Mouse (Mus musculus) hindbrain, embryonic 10.5 days (tissue): ENCODE measurements around the gene Armc12. TPM values are rescaled to one million over a fixed set of nuclear protein-coding genes. Genes with fewer than 3 reads are reported as not detected.

Experiments
- DNase-seq: peaks from one replicate; pipeline ENCODE4 v3.0.0-alpha.2; 2017; ENCODE audit warnings: low spot score
- H3K27ac ChIP-seq: fragments of 300-500 bp; sonication (generic); 2 replicates; pipeline ENCODE4 v1.5.1; 2016; ENCODE audit warnings: mild to moderate bottlenecking, moderate library complexity
- H3K27me3 ChIP-seq: fragments of 300-500 bp; sonication (generic); 2 replicates; pipeline ENCODE4 v1.6.1; 2016; ENCODE audit warnings: mild to moderate bottlenecking; ENCODE audit not compliant: poor library complexity, insufficient read depth, severe bottlenecking
- H3K36me3 ChIP-seq: fragments of 300-500 bp; sonication (generic); 2 replicates; pipeline ENCODE4 v1.6.1; 2016; ENCODE audit warnings: mild to moderate bottlenecking, moderate library complexity
- H3K4me1 ChIP-seq: fragments of 300-500 bp; sonication (generic); replicated peaks from 2 replicates; pipeline ENCODE4 v1.6.1; 2016; ENCODE audit warnings: mild to moderate bottlenecking
- H3K4me3 ChIP-seq: fragments of 300-500 bp; sonication (generic); 2 replicates; pipeline ENCODE4 v1.5.1; 2016; ENCODE audit warnings: mild to moderate bottlenecking, moderate library complexity
- H3K9me3 ChIP-seq: fragments of 300-500 bp; sonication (generic); 2 replicates; pipeline ENCODE4 v1.6.1; 2016; ENCODE audit warnings: mild to moderate bottlenecking, moderate library complexity
- whole genome bisulfite sequencing: fragments of 180-500 bp; shearing (Covaris S2); methylation state at CpG from one replicate; pipeline ENCODE4 v1.1.7; 2016; 5-methylcytosine and 5-hydroxymethylcytosine counted together
- polyA plus RNA-seq: library from polyadenylated mRNA; unstranded; fragments of >200 nt; fragmentation: Nextera tagmentation; extraction: Ambion mirVana; gene quantifications from 2 replicates; pipeline ENCODE4 v1.2.1, GENCODE M21; 2016

Gene Armc12
- polyA plus RNA-seq, 1 experiment from 2014 or later = not detected

DNA sequence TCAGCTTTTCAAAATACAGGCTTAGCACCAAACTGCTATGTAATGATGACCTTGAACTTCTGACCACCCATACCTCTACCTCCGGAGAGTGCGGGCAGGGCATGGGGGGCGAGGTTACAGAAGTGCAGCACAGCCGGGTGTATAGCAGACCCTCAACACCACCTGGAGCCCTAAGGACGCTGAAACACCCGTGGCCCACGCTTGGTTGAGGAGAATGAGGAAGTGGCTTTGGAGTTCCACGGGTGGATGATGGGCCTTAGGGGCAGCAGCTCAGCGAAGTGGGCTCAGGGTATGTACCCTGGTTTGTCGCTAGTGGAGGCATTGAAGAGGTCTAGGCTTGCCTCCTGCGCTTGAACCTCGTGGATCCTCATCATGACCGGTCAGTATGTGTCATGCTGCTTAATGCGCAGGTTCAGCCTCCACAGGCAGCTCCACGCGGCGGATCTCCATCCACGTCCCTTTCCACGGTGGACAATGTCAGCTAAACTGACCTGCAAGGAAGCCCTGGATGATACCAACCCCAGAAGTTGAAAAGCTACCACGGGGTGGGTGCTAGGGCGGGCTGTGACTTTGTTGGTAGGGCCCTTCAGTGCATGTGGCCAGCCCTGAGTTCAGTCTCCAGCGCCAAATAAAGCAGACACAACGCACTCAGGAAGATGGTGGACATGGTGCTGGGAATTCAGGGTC, 6.5 kb upstream of the Armc12 start:
- Histone ChIP-seq H3K4me1 (peaks cover 31% of the 10 kb centered on the region), H3K9me3 (no peaks in the 10 kb centered on the region), H3K4me3 (peak overlapping the region; percentile 79; the same call in 1 of the 2 replicates), H3K27me3 (peaks cover 51% of the 10 kb centered on the region), H3K36me3 (no peaks in the 10 kb centered on the region), H3K27ac (no peak overlapping the region)
- DNase-seq = no peak
- WGBS = 83% methylated on average over 23 of the region's 23 CpGs

DNA sequence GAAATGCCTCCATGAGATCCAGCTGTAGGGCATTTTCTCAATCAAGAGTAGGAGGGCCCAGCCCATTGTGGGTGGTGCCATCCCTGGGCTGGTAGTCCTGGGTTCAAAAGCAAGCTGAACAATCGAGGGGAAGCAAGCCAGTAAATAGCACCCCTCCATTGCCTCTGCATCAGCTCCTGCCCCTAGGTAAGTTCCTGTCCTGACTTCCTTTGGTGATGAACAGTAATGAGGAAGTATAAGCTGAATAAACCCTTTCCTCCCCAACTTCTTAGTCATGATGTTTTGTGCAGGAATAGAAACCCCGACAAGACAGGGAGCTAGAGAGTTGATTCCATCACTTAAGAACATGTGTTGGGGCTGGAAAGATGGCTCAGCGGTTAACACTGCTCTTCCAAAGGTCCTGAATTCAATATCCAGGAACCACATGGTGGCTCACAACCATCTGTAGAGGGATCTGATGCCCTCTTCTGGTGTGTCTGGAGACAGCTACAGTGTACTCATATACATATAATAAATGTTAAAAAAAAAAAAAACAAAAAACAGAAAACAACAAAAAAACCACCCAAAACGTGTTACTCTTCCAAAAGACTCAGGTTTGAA, 5.7 kb upstream of the Armc12 start:
- Histone ChIP-seq H3K36me3 (no peaks in the 10 kb centered on the region), H3K27me3 (peaks cover 45% of the 10 kb centered on the region), H3K4me1 (peaks cover 31% of the 10 kb centered on the region), H3K4me3 (no peak overlapping the region), H3K9me3 (no peaks in the 10 kb centered on the region), H3K27ac (no peak overlapping the region)
- DNase-seq = no peak
- WGBS = 76% methylated on average over 4 of the region's 4 CpGs

DNA sequence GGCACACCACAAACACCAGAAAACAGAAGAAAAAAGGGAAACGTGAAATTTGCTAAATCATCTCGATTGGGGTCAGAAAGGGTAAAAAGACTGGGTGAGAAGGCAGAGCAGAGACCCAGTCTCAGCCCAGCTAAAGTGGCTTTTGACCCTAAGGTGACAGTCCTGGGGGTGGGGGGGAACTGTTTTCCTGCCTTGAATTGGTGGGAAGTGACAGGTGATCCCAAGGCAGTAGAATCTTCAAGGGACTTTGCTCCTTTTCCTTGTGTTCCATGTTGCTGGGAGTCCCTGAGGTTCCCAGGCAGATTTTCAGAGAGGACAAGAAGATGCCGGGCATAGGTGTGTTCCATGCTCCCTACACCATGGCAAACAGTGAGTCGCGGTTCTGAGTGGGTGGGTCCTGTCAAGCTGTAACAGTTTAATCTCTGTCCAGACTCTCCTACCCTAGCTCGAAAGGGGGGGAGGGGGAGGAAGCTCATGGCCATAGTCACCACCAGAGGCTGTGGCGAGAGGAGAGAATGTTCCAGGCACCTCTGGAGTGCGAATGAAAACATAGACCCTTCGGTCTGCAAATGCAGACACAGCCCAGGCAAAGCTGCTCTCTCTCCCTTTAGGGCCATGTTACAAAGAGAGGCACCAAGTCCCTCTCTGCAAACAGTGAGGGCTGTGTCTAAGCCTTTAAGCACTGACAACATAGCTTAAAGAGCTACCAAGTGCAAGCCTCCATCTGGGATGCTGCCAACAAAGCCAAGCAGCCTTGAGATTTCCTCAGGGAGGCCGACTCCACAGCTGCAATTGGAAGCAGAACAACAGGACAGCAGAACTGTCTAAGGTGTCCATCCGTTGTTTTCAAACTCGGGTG, 3.2 kb upstream of the Armc12 start:
- H3K36me3 ChIP-seq = no peaks in the 10 kb centered on the region
- DNase-seq = no peak
- peaks cover 39% of the 10 kb centered on the region for H3K27me3 ChIP-seq
- 56% methylated on average over 12 of the region's 12 CpGs for WGBS
- no peaks in the 10 kb centered on the region for H3K9me3 ChIP-seq
- H3K4me3 ChIP-seq = no peak overlapping the region
- H3K27ac ChIP-seq = no peak overlapping the region
- peaks cover 37% of the 10 kb centered on the region for H3K4me1 ChIP-seq

DNA sequence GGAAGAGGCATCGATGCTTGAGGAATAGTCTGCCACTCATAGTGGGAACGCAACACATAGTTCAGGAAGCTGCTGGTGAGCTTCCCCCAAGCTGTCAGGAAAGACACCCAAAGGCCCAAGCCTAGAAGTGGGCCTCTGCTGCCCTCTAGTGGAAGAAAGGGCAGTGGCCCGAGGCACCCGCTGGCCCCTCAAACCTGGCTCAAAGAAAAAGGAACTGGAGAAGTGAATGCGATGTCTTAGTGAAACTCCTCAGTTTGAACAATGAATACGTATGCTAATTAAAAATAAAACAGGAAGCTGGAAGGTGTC, 2.6 kb upstream of the Armc12 start:
- Histone ChIP-seq H3K4me1 (peaks cover 31% of the 10 kb centered on the region), H3K36me3 (no peaks in the 10 kb centered on the region), H3K27ac (no peak overlapping the region), H3K27me3 (peaks cover 39% of the 10 kb centered on the region), H3K9me3 (no peaks in the 10 kb centered on the region), H3K4me3 (no peak overlapping the region)
- WGBS = 6% methylated on average over 6 of the region's 6 CpGs
- DNase-seq = peak; percentile 84

GRCm38 (mm10) chr17:28529116-28529515, 1.5 kb upstream of the Armc12 start:
- no peaks in the 10 kb centered on the region for H3K36me3 ChIP-seq
- H3K27ac ChIP-seq = no peak overlapping the region
- no peak overlapping the region for H3K4me3 ChIP-seq
- H3K4me1 ChIP-seq = peaks cover 20% of the 10 kb centered on the region
- peaks cover 28% of the 10 kb centered on the region for H3K27me3 ChIP-seq
- no peaks in the 10 kb centered on the region for H3K9me3 ChIP-seq
- DNase-seq = no peak
- 71% methylated on average over 4 of the region's 4 CpGs for WGBS

DNA sequence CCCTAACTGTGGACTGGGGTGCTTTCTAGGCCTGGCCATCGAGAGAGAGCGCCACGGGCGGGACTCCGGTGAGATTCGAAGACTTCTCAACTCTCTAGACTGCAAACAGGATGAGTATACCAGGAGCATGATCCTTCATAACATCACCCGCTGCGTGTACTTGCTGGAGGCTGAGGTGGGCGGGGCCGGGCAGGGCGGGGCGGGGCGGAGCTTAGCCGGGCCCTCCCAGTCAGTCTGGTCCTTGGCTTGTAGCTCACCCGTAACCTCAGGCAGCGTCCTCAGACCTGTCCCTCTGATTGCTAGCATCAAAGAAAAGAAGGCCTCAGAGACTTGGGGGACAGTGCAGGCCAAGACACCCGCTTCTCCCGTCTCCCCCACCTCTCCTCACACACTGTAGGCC, 1.3 kb downstream of the Armc12 start:
- H3K36me3 ChIP-seq = no peaks in the 10 kb centered on the region
- H3K27ac ChIP-seq = no peak overlapping the region
- peaks cover 18% of the 10 kb centered on the region for H3K27me3 ChIP-seq
- 13% methylated on average over 18 of the region's 18 CpGs for WGBS
- no peaks in the 10 kb centered on the region for H3K9me3 ChIP-seq
- peaks cover 18% of the 10 kb centered on the region for H3K4me1 ChIP-seq
- H3K4me3 ChIP-seq = peak overlapping the region; percentile 29
- DNase-seq = peak; percentile 62

- DNase-seq = no peak
- WGBS = 88% methylated on average over 7 of the region's 7 CpGs
Observed at GRCm38 (mm10) chr17:28532557-28532956, 2.0 kb downstream of the Armc12 start.

GRCm38 (mm10) chr17:28533327-28533726, 2.7 kb downstream of the Armc12 start:
- Histone ChIP-seq H3K4me1 (peaks cover 12% of the 10 kb centered on the region), H3K27me3 (peaks cover 23% of the 10 kb centered on the region), H3K4me3 (no peak overlapping the region), H3K27ac (no peak overlapping the region), H3K36me3 (no peaks in the 10 kb centered on the region), H3K9me3 (peaks cover 5% of the 10 kb centered on the region; the same call in 1 of the 2 replicates)
- no peak for DNase-seq
- 89% methylated on average over 13 of the region's 13 CpGs for WGBS

More at GRCm38 (mm10) chr17:28532557-28532956, 2.0 kb downstream of the Armc12 start:
- Histone ChIP-seq H3K36me3 (no peaks in the 10 kb centered on the region), H3K9me3 (peaks cover 2% of the 10 kb centered on the region; the same call in 1 of the 2 replicates), H3K4me3 (no peak overlapping the region), H3K27ac (no peak overlapping the region), H3K4me1 (peaks cover 15% of the 10 kb centered on the region), H3K27me3 (peaks cover 22% of the 10 kb centered on the region)

DNA sequence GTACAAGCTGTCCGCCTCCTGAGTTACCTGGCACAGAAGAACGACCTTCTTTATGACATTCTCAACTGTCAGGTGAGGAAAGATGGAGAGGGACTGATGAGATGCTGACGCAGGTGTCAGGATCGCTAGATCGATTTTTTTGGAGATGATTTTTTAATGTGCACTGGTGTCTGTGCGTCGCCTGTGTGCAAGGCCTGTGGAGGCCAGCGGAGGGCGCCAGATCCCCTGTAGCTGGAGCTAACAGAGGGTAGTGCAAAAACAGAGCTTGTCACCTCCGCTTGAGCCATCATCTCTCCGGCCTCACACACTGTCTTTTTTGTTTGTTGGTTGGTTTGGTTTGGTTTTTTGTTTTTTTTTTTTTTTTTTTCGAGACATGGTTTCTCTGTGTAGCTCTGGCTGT, 7.3 kb downstream of the Armc12 start:
- Histone ChIP-seq H3K27ac (no peak overlapping the region), H3K4me3 (no peak overlapping the region), H3K9me3 (peaks cover 35% of the 10 kb centered on the region), H3K36me3 (no peaks in the 10 kb centered on the region), H3K4me1 (no peaks in the 10 kb centered on the region), H3K27me3 (peaks cover 5% of the 10 kb centered on the region)
- no peak for DNase-seq
- 45% methylated on average over 12 of the region's 12 CpGs for WGBS

- Histone ChIP-seq H3K36me3 (no peaks in the 10 kb centered on the region), H3K9me3 (peaks cover 2% of the 10 kb centered on the region), H3K27ac (no peak overlapping the region), H3K4me3 (no peak overlapping the region), H3K4me1 (no peaks in the 10 kb centered on the region), H3K27me3 (no peaks in the 10 kb centered on the region)
- no peak for DNase-seq
- 93% methylated on average over 1 of the region's 1 CpGs for WGBS
Observed at GRCm38 (mm10) chr17:28546925-28547324, 16.3 kb downstream of the Armc12 start.

- Histone ChIP-seq H3K9me3 (no peaks in the 10 kb centered on the region), H3K27me3 (no peaks in the 10 kb centered on the region), H3K4me1 (peaks cover 13% of the 10 kb centered on the region), H3K27ac (no peak overlapping the region), H3K4me3 (no peak overlapping the region), H3K36me3 (no peaks in the 10 kb centered on the region)
- WGBS = 74% methylated on average over 11 of the region's 11 CpGs
- no peak for DNase-seq
Observed at GRCm38 (mm10) chr17:28548550-28548949, 17.9 kb downstream of the Armc12 start.

- H3K9me3 ChIP-seq = no peaks in the 10 kb centered on the region
- H3K27ac ChIP-seq = no peak within 1 kb of the TSS
- WGBS = 77% methylated on average over 14 of the region's 14 CpGs
- DNase-seq = no peak
- no peaks in the 10 kb centered on the region for H3K27me3 ChIP-seq
- H3K4me1 ChIP-seq = peaks cover 16% of the 10 kb centered on the region
- H3K36me3 ChIP-seq = no peaks in the 10 kb centered on the region
- H3K4me3 ChIP-seq = no peak within 1 kb of the TSS
Observed at GRCm38 (mm10) chr17:28549111-28549510, 18.5 kb downstream of the Armc12 start, which contains the start of gene Clpsl2. Clpsl2 (plus strand) TSS chr17:28549411.
